Mouse (Mus musculus) layer of hippocampus, postnatal 10 days (tissue): ENCODE data around the gene Pdgfa. TPM values are rescaled to one million over a fixed set of nuclear protein-coding genes. Genes with fewer than 3 reads are reported as not detected.
A peak's percentile ranks its signal among the peaks of the same experiment; 100 is the strongest.

Source experiments
- DNase-seq, 2 experiments: peaks; one replicate each; pipeline ENCODE4 v3.0.0; 2021; ENCODE audit warnings: low spot score in 2 of 2
- long read RNA-seq: library from polyadenylated mRNA; stranded (forward); transcript quantifications from one replicate; pipeline ENCODE4 v2.0.0, GENCODE M21; 2023
- total RNA-seq, 2 experiments: library from RNA; stranded (reverse); gene quantifications; 2 replicates each; pipeline ENCODE4 v1.2.3; 2021

The Pdgfa gene
- 10 to 100 TPM; 49.2 to 58.5 TPM for total RNA-seq
- long read RNA-seq, transcript Pdgfa-202 (6 exons, 2,060 nt), result major isoform, 42 of 65 reads
- long read RNA-seq, transcript Pdgfa-204 (7 exons, 1,287 nt), result minor isoform, 11 of 65 reads
- long read RNA-seq, partial matches to known transcripts, result 3 of 65 reads
- long read RNA-seq, other reads (novel, unspliced or antisense), result 7 of 65 reads

DNA sequence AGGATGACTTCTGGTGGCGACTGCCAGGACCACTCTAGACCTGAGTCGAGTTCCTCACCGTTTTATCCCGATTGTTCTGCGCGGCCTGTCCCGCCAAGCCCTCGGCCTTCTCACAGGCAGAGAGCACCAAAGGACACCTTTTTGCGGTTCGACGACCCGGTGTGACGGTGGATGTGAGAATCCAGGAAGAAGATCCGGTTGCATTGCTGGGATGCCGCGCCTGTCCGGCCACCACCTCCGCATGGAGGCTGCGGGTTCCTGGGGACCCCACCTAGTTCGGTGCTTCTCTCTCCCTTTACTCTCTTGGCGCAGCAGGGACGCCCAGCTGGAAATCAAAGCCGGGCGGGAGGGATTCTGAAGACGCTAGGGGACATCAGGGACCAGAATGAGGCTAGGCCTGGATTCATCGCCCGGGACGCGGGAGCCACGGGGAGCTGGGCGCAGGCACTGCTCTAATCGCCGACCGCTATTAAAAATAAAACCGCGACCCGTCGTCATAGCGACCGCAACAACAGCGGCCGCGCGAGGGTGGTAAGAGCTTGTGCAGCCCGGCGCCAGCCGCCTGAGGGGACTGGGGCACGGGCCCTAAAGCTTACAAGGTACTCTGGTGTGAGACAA lies at the start of gene Pdgfa:
Pdgfa (minus strand) TSS at position 200 of the 618 bp plus-strand sequence.
- peak; percentile 49 to 55 for DNase-seq

DNA sequence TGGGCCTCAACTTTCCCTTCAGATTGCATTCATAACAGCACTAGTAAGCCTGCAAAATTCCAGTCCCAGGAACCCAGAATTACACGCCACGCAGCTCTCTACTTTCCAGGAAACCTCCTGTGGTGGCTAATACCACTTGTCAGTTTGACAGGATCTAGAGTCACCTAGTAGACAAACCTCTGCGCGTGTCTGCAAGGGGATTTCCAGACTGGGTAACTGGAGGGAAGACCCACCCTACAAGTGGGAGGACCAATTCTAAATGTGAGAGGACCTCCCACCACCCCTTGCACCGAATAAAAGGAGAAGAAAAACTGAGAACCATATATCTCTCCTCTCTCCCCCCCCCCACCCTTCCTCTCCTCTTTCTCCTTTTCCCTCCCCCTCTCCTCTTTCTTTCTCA lies 49.5 kb upstream of the Pdgfa start:
- DNase-seq, result no peak

DNA sequence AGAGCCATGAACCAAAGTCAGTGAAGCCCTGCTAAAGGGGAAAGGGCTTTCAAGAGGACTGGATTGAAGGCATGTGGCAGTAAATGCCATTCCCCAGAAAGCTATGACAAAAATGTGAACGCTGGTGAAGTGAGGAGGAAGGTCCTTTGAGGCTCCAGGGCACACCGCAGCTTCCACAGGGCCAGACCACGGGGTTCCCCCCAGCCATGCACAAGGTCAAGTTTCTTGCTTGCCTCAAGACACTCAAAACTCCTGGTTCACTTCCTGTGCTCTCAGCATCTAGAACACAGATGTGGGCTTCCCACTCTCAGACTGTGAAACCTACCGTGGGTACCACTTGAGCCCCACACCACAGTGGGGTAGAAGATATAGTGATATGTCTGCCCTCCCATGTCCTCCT lies 46.4 kb upstream of the Pdgfa start:
- no peak for DNase-seq

DNA sequence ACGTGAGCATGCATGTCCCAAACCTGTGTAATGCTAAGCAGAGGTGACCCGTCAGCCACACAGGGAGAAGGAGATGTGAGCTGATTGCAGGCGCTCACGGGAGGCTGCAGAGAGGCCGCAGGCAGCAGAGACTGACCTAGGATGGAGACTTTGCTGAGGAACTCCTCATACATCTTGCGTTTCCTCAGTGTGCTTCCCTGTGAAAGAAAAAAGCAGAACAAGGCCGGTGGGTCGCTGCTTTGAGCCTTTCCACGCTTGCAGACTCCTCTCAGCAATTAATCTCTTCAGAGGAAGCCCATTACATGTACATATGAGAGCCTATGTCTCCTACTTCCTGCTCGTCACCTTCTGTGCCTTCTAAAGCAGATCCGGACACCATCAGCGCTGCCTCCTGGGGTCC lies 45.1 kb upstream of the Pdgfa start:
- DNase-seq, result no peak

DNA sequence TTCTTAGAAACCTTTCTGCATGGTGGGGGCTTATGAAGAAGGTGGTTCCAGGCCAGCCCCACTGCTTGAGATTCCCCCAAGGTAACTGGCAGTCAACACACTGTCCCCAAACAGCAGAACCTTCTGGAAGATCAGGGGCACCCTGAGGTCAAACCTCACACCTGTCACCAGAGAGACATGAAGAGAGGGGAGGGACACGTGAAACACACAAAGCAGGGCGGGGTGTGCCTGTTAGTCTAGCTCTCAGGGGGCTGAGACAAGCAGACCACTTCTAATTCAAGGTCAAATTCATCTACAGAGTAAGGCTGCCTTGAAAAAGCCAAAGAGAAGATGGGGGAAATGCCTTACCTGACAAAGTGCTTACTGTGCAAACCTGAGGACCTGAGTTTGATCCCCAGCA lies 38.0 kb upstream of the Pdgfa start:
- DNase-seq, result no peak

DNA sequence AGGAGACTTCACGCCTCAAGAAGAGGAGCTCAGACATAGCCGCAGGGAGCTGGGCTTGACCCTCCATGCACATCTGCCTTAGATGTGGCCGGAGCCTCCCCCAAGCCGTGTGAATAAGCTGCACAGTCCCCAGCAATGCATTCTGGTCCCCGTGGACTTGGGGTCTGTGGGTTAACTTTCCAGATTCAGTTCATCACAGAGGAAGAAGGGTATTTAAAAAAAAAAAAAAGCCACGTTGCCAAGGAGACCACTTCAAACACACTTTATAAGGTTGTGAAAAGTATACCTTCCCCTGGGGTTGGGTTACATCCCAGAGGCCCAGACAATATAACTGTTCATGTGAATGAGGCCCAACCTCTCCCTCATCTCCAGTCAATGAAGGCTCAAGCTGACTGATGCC lies 37.6 kb upstream of the Pdgfa start:
- DNase-seq, result no peak

DNA sequence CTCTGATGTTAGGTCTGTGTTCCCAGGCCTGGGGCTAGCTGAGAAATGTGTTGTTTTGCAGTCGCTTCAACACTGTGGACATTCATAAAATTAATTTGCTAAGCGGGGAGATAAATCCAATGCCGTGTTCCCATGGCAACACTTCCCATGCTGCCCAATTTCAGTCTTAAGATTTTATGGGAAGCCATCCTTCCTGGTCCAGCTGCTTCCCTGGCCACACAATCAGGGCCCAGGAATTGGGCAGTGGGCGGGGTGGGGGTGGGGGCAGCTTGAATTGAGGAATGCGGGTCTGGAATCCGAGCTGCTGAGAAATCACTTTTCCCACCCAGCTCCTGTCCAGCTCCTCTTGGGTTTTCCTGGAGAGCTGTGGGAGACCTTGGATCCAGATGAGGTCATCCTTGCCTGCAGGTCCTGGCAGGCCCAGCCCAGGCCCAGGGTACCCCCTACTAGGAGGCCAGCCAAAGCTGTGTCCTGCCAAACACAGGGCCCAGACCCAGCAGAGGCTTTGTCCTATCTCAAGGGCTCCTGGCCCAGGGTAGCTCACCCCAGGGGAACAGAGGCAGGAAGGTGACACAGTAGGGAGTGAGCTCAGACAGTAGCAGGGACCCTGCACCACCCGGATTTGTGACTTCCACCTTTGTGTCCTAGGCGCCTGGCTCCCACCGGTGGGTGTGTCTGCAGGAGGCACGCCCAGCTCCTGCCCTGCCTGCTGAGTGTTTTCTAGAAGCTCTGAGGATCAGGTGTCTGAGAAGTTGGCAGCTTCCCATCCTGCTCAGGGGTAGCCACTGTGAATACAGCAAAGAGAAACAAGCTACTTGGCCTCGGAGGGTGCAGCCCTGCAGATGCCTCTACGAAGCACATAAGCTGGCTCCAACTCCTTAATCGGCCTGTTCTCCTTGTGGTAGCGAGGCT lies 36.5 kb upstream of the Pdgfa start:
- peak in 1 of 2 experiments; percentile 25 for DNase-seq

DNA sequence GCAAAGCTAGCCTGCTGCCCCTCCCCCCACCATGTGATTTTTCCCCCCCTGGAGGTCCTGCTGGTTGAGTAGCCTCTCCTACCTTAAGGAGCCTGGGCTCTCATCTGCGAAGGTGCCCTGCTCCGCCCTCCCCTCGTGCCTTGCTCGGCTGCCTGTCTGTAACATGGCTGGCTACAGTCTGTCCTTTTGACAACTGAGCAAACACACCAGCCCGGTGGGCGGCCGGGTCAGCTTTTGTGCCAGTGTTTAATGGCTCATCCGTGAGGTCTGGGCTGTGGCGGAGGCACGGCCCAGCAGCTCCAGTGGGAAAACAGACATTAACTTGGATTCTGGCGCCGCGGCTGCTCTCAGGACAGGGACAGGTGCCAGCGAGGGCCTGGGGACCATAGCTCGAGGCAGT lies 30.4 kb upstream of the Pdgfa start:
- no peak for DNase-seq

DNA sequence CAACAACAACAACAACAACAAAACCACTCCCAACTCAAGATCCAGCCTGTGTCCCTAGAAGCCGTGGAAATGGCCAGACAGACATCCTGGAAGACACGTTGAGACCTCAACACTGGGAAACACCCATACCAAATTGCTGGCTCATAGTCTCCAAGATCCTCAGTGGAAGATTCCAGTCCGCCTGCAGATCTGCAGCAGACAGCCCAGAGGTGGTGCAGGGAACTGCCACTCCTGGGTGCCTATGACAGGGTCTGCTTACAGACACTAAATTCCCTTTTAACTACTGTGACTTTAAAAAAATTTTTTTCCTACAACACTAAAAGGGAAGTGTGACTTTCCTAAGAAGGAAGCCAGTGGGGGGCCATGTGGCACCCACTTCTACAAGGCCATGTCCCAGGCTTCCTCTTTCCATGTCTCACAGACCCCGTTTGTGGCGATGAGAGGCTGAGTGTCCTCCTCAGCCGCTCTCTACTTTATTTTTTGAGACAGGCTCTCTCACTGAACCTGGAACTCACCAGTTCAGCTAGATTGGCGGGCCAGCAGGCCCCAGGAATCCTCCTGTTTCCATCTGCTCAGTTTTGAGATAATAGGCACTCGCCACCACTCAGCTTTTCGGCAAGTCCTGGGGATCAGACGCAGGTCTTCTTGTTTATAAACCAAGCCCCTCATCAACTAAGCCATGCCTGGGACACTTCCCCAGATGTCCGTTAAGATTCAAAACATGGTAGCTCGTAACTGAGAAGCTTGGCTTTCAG lies 27.4 kb upstream of the Pdgfa start:
- DNase-seq, result no peak

DNA sequence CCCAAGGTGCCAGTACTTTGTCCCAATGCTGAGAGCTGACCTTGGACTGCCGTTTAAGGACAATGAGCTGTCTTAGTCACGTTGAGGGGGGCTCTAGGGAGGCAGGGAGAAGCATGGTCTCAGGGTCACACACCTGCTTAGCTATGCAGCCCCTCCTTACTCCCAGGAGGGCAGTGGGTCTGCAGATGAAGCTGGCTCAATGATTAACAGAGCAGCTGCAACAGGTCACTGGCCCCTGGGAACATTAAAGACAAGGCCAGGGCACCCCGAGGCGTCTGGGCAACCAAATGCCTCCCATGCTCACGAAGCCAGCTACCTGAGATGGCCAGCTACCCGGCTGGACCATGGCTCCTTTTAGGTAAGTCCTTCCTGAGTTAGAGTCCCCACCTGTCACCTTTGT lies 23.4 kb upstream of the Pdgfa start:
- no peak for DNase-seq

DNA sequence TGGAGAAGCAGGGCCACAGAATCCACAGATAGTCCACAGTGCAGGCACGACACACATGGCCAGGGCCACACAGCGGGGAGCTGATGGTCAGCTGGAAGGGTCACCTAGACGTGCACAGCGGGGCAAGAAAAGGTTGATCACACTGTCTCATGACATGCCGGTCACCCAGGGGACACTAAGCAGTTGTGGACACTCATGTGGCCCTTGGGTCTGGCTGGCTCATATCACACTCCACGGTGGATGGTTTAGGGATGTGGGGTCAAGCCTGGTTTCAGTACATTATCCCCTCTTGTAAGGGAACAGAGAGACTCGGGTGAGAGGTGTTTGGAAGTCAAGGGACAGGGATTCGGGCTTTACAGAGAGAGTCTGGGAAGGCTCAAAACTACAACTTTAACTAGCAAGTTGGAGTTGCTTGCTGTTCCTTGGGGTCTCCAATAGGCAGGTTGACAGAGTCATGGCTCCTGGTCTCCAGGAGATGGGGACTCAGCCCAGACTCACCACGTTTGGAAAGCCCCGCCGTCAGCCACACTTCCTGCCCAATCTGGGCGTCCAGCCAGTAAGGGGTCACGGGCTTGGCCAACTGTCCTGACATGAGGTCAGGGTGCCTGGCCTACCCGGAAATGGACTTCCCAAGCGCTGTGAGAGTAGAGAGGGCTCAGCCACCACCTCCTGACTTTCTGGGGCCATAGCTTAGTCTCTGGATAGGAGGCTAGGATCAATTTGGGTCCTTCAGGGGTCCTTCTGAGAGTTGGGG lies 20.4 kb upstream of the Pdgfa start:
- DNase-seq, result peak; percentile 38 to 54

DNA sequence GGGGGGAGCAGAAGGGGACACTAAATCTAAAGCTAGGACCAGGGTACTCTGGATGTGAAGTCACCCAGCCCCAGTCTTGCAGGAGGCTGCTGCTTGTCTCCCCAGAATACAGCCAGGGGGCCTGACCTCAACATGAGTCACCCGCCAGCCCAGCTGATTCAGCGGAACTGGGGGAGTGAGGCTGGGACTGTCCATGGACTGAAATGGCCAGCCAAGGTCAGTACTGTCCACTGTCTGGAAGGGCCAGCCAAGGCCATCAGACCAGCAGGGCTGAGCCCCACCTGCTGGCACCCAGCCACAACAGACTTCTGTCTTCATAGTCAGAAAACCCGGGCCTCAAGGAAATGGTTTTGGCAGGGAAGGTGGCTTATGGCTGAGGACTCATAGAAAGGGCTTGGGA lies 17.9 kb upstream of the Pdgfa start:
- DNase-seq, result peak in 1 of 2 experiments; percentile 21

DNA sequence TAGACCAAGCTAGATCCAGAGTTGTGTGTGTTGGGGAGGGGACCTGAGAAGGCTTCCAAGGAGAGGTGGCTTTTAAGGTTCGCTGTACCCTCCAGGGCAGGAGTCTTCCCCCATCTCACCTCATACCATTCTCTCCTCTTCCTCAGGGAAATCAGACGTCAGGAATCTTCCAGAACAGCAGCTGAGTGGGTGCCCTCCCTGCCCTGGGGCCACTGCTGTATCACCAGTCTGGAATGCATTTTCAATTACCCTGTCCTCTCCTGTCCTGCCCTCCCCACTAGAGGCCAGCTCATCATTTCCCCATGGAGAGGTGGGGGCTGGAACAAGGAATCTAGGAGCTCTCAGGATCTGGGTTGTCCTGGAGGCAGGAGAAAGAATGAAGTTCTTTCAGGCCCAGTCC lies 13.5 kb upstream of the Pdgfa start:
- DNase-seq, result no peak

DNA sequence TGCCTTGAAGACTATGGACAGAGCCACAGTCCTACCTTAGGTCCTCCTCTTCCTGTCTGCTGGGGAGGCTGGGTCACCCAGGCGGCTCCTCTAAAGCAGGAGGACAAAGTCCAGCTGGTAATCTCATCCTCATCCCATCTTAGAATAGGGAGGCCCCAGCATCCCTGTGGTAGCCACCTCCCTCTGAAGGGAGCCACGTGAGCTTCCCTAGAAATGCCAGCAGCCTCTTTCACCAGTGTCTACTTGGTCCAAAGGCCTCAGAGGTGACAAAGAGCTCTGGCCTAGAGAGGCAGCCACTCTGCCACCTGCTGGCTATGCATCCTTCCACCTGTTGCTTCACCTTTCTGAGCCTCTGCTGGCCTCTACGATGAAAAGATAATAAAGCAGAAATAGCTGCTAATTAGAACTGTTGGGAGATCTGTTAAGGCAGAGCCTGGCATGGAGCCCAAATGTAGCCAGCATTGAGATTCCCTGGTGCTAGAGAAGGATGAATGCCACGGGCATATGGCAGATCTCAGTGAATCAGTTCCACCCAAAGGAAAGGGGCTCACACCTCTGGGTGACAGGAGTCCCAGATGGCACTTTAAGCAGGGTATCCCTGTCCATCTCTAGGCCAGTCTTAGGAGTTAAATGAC lies 10.1 kb upstream of the Pdgfa start:
- peak in 1 of 2 experiments; percentile 30 for DNase-seq

DNA sequence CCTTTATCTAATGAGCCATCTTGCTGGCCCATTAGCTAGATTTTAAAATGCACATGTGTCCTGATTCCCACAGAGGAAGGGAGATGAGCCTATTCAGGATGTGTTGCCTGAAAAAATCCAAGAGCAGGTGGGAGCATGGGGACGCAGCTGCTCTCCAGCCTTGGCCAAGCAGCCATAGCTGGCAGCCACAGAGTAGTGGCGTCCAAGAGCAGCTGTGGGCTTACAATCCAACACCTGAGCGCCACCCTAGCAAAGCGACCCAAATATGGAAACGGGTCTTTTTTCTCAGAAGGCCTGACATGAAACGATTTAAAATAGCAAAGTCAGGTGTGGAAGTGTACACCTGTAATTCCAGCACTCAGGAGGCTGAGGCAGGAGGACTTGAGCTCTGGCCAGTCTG lies 7.4 kb upstream of the Pdgfa start:
- no peak for DNase-seq

DNA sequence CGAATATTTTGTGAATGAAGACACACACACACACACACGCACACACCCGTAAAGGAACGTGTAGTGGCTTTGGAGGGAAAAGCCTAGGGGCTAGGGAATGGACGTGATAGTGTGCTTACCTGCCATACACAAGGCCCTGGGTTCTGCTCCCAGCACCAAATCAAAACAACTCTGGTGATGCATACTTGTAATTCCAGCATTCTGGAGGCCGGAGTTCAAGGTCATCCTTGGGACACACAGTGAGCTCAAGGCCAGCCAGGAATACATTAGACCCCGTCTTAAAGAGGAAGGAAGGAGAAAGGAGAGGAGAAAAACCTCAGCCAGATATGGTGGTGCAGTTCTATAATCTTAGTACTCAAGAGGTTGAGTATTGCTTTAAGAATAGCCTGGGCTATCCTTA lies 2.5 kb upstream of the Pdgfa start:
- DNase-seq, result no peak

DNA sequence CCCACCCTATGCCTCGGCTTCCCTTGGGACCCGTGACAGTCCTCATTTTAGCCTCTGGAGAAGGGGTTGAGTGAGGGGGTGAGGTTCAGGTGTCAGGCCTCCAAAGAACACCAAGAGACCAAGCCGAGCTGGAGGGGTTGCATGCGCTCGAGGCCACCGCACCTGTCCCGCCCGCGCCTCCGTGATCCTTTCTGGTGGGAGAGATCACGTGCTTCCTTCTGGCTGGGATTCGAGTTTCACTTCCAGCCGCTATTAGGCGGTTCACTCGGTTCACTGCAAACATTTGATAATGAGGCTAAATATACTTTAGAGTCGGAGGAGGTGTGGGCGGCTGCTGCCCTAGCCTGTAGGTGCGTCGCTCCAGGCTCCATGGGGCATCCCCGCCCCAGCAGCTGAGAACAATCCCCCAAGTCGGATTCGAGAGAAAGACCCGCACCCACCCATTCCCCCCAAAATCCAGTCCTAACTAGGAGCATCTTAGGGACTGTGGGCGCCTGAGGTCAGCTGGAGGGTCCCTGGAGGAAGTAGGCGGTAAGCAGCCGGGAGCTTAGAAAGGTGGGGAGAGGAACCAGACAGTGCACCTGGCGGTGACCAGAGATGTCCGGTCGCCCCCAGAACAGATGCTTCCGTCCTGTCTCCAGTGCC lies 888 bp upstream of the Pdgfa start:
- peak; percentile 25 to 35 for DNase-seq

DNA sequence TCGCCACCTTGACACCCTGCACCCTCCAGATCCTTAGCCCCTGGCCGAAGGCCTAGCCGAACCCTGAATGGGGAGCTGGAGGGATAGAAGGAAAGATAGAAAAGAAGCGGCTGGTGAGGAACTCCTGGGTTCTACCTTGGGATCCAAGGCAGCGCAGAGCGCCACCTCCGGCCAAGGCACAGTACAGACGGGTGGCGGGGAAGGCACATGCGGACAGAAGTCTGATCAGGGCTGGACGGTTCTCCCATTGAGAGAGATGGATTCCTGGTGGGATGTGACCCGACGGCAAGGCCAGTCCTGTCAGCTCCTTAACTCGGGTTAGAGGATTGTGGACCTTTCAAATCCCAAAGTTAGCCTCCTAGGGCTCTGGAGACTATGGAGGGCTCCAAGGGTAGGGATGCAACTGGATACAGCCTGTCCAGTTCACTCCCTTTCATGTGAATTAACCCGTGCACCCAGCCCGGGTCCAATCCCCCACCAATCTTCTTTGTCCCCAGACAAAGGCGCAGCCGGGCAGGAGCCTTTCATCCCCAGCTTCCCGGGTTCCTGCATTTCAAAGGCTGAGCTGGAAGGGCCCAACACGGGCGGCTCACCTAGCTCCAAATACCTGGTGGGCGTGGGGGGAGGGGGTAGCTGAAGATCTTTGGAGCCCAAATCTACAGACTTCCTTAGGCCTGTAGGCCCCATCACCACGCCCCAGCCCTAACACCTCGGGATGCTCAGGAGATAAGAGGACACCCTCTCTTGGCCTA lies 672 bp downstream of the Pdgfa start:
- DNase-seq, result peak; percentile 57 to 61

DNA sequence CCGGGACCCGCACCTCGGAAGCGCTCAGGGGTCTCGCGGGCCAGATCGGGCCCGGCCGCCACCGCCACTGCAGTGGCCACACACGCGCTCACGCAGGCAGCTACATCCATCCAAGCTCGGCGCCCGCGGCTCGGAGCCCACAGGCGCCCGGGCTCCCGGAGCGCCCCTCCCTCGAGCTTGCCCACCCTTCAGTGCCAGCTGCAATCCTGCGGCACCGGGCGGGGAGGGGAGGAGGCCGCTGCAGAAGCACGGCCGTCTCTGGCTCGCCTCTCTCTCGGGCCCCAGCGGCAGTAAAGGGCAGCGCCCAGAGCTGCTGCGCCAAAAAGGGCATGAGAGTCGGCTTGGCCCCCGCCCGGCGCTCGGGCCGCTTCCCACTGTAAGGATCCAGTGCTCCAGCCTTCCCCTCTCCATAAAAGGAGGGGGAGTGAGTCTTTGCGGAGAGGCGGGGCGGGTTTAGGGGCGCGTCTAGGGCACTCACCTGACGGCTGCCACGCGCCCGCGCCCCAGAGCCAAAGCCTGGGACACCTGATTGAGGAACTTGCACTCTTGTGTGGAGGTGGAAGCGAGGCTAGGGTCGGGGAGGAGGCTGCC lies 1.4 kb downstream of the Pdgfa start:
- DNase-seq, result peak; percentile 66 to 77
